Mouse (Mus musculus) forebrain, postnatal 0 days (tissue): Measurements from ENCODE around the gene Gabarap. TPM values are rescaled to one million over a fixed set of nuclear protein-coding genes. Genes with fewer than 3 reads are reported as not detected.
A peak's percentile ranks its signal among the peaks of the same experiment; 100 is the strongest.

Experiments used
- ATAC-seq: fragments of 200-750 bp; cut with Nextera tagmentation; 2 replicates; pipeline ENCODE4 v1.8.0; 2017; ENCODE audit warnings: mild to moderate bottlenecking, moderate library complexity
- DNase-seq: peaks from one replicate; pipeline ENCODE4 v3.0.0-alpha.2; 2015
- H3K27ac ChIP-seq: fragments of 300-500 bp; sonication (generic); 2 replicates; pipeline ENCODE4 v1.5.1; 2014; ENCODE audit warnings: low read depth, mild to moderate bottlenecking, antibody characterized with exemption, low read length, moderate library complexity, mixed read lengths
- H3K27me3 ChIP-seq: fragments of 300-500 bp; sonication (generic); 2 replicates; pipeline ENCODE4 v1.6.1; 2014; ENCODE audit warnings: mild to moderate bottlenecking, low read length, mixed read lengths; ENCODE audit not compliant: insufficient read depth
- H3K36me3 ChIP-seq: fragments of 300-500 bp; sonication (generic); 2 replicates; pipeline ENCODE4 v1.6.1; 2014; ENCODE audit warnings: mild to moderate bottlenecking, moderate library complexity; ENCODE audit not compliant: insufficient read depth
- H3K4me1 ChIP-seq: fragments of 300-500 bp; sonication (generic); 2 replicates; pipeline ENCODE4 v1.6.1; 2014; ENCODE audit warnings: antibody characterized with exemption; ENCODE audit not compliant: insufficient read depth
- H3K4me2 ChIP-seq: fragments of 300-500 bp; sonication (generic); 2 replicates; pipeline ENCODE4 v1.6.1; 2014; ENCODE audit warnings: low read depth, mild to moderate bottlenecking, moderate library complexity
- H3K4me3 ChIP-seq: fragments of 300-500 bp; sonication (generic); 2 replicates; pipeline ENCODE4 v1.5.1; 2014; ENCODE audit warnings: low read depth, low read length, mixed read lengths
- H3K9ac ChIP-seq: fragments of 300-500 bp; sonication (generic); 2 replicates; pipeline ENCODE4 v1.6.1; 2014; ENCODE audit warnings: mild to moderate bottlenecking
- H3K9me3 ChIP-seq: fragments of 300-500 bp; sonication (generic); 2 replicates; pipeline ENCODE4 v1.6.1; 2016; ENCODE audit warnings: low read length
- CTCF ChIP-seq: sonication (generic); IDR thresholded peaks from 2 replicates; pipeline ENCODE4 v1.5.1; 2016; ENCODE audit warnings: antibody characterized with exemption, control low read depth, low read depth
- WGBS: fragments of 180-500 bp; shearing (Covaris S2); extraction: QIAGEN DNeasy Blood & Tissue Kit; methylation state at CpG from one replicate; pipeline ENCODE4 v1.1.7; 2014; 5-methylcytosine and 5-hydroxymethylcytosine counted together
- polyA plus RNA-seq: library from polyadenylated mRNA; unstranded; fragments of >200 nt; fragmentation: Nextera tagmentation; extraction: Ambion mirVana; gene quantifications from 2 replicates; pipeline ENCODE4 v1.2.1, GENCODE M21; 2015
- total RNA-seq: library from RNA; depleted of rRNA; stranded (reverse); fragments of >200 nt; gene quantifications from 2 replicates; pipeline ENCODE4 v1.2.3, GENCODE M21; 2014

Gene Gabarap
- total and polyA plus RNA-seq, 2 experiments from 2014 or later: 246 to 574 TPM

DNA sequence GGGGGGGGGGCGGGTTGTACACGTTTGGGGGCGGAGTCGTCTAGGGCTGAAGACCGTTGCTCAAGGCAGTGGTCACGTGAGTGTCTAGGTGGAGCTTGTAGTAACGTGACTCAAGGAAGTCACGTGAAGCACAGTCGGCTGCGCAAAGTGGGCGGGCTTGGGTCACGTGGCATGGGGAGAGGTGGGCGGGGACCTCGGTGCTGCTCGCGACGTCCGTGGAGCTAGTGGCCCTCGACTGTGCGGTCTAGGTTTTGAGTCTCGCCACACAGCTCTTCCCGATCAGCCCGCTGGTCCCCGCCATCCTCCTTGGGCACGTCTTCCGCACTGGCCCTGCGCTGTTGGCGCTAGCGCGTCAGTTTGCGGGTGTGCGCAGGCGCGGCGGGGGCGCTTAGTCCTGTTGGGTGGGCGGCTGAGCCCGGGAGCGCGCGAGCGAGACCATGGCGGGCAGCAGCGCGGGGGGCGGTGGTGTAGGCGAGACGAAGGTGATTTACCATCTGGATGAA lies 9.5 kb downstream of the Gabarap start, which contains the start of gene Dvl2:
Gene Dvl2, plus strand, starts transcription at position 200 of the 503 bp plus-strand sequence.
- Histone ChIP-seq H3K4me1 (peaks cover 26% of the 10 kb centered on the region), H3K9ac (peak within 1 kb of the TSS; percentile 77)
- under 1% methylated on average over 47 of the region's 48 CpGs for WGBS

DNA sequence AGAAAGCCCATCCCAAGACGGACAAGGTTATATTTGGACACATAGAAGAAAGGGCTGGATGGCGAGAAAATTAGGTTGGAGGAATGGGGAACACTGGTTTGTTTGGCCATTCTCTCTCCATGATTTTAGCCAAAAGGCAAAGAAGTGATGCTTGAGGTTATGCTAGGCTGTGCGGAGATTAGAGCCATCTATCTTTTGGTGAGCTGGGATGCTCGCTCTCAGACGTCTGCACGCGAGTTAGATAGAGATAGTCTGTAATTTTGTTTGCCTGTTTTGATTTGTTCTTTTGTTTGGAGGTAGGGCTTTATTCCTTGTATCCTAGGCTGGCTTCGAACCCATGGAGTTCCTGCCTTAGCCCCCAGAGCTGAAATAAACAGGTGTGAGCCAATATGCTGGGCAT lies 10.2 kb downstream of the Gabarap start:
- Histone ChIP-seq H3K4me1 (peaks cover 26% of the 10 kb centered on the region), H3K9ac (peak overlapping the region; percentile 77), H3K27me3 (no peaks in the 10 kb centered on the region), H3K27ac (peak overlapping the region; percentile 97), H3K36me3 (peaks cover 35% of the 10 kb centered on the region), H3K4me2 (peak overlapping the region; percentile 74), H3K4me3 (peak overlapping the region; percentile 74), H3K9me3 (no peaks in the 10 kb centered on the region)
- ATAC-seq (no peak), DNase-seq (no peak)
- 12% methylated on average over 8 of the region's 8 CpGs for WGBS
- no peak for TF ChIP-seq CTCF

More for the DNA sequence above, 9.5 kb downstream of the Gabarap start, which contains the start of gene Dvl2:
- peaks cover 27% of the 10 kb centered on the region for H3K36me3 ChIP-seq
- ATAC-seq: peak; percentile 81
- no peaks in the 10 kb centered on the region for H3K9me3 ChIP-seq
- H3K4me3 ChIP-seq: peak within 1 kb of the TSS; percentile 74
- H3K4me2 ChIP-seq: peak within 1 kb of the TSS; percentile 74
- H3K27me3 ChIP-seq: no peaks in the 10 kb centered on the region
- peak within 1 kb of the TSS; percentile 97 for H3K27ac ChIP-seq
- no peak; the same call in 1 of the 2 replicates for TF ChIP-seq CTCF
- DNase-seq: peak; percentile 97

DNA sequence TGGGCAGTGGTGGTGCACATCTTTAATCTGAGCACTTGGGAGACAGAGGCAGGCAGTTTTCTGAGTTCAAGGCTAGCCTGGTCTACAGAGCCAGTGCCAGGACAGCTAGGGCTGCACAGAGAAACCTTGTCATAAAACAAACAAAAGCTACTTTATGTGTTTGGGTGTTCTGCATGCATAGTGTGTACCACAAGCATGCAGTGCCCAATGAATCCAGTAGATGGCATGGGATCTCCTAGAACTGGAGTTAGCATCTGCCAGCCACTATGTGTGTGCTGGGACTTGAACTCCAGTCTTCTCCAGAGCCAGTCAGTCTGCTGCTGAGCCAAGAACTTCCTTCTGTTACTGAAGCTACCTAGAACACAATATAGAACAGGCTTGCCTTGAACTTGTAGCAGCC lies 10.9 kb downstream of the Gabarap start:
- DNase-seq (peak; percentile 57), ATAC-seq (no peak)
- TF ChIP-seq CTCF: peak; percentile 75
- H3K4me3 ChIP-seq: peak overlapping the region; percentile 74
- no peaks in the 10 kb centered on the region for H3K9me3 ChIP-seq
- H3K4me2 ChIP-seq: peak overlapping the region; percentile 74
- H3K4me1 ChIP-seq: peaks cover 26% of the 10 kb centered on the region
- H3K36me3 ChIP-seq: peaks cover 41% of the 10 kb centered on the region
- H3K27me3 ChIP-seq: no peaks in the 10 kb centered on the region
- H3K9ac ChIP-seq: peak overlapping the region; percentile 77; the same call in 1 of the 2 replicates
- no peak overlapping the region for H3K27ac ChIP-seq

DNA sequence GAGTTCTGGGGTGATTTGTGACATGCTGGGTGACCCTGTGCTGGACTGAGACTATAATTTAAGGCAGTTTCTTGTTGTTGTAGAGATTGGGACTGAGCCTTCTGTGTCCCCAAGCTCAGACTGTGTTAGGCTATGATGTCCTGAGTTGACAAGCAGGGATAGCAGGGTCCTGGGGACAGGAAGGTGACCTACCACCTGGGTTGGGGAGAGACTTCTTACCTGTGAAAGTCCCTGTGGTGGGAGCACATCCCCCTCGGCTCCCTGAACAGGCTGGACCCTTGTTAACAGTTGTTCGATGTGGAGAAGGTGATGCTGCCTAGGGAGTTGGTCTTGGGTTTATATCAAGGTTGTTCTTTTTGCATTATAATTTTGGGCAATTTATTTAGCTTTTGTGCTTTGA lies 11.5 kb downstream of the Gabarap start:
- no peak overlapping the region; the same call in 1 of the 2 replicates for H3K9ac ChIP-seq
- peaks cover 47% of the 10 kb centered on the region for H3K36me3 ChIP-seq
- peaks cover 25% of the 10 kb centered on the region for H3K4me1 ChIP-seq

DNA sequence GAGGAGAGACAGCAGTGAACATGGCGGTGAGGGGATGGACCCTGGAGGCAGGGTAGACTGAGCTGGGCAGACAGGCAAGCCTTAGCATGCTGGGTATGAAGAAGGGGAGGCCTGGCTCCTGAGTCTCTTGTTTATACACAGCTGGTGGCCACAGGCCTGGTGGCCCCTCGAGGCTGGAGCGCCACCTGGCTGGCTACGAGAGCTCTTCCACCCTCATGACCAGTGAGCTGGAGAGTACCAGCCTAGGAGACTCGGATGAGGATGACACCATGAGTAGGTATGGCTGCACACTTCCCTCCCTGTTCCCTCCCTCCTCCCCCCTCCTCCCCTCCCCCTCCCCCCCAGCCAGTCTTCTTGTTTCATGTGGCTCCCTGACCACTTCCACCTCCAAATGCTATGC lies 14.6 kb downstream of the Gabarap start:
- Histone ChIP-seq H3K27ac (no peak overlapping the region), H3K4me1 (peaks cover 17% of the 10 kb centered on the region; the same call in 1 of the 2 replicates), H3K9me3 (no peaks in the 10 kb centered on the region), H3K27me3 (no peaks in the 10 kb centered on the region), H3K36me3 (peaks cover 58% of the 10 kb centered on the region), H3K4me2 (no peak overlapping the region), H3K9ac (no peak overlapping the region), H3K4me3 (no peak overlapping the region)
- DNase-seq: no peak
- no peak for ATAC-seq
- peak; percentile 40 for TF ChIP-seq CTCF
- WGBS: 51% methylated on average over 5 of the region's 5 CpGs

More for the DNA sequence above, 11.5 kb downstream of the Gabarap start:
- no peak for DNase-seq
- H3K27ac ChIP-seq: no peak overlapping the region
- no peak for ATAC-seq
- 88% methylated on average over 2 of the region's 2 CpGs for WGBS
- TF ChIP-seq CTCF: no peak
- H3K9me3 ChIP-seq: no peaks in the 10 kb centered on the region
- 0 out of 2 replicates have a peak overlapping the region, but pooled peaks have one; percentile 7 for H3K4me3 ChIP-seq
- H3K4me2 ChIP-seq: peak overlapping the region; percentile 74
- no peaks in the 10 kb centered on the region for H3K27me3 ChIP-seq

DNA sequence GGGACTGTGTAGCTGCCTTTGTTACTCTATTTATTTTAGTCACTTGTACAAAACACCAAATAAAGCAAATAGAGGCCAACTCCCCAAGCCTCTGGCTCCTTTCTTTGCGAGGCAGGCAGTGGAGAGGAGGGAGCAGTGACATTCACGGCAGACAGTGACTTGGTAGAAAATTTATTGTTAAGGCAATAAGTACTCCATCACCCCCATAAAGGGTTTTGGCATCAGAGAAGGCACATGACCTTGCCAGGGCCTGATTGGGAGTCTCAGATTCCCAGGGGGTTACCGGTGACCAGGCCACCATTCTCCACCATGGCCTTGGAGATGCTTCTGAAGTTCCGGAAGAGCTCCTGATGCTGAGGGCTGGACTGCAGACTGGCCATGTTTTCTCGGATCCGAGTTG lies 19.1 kb downstream of the Gabarap start:
- H3K4me3 ChIP-seq: no peak overlapping the region
- 83% methylated on average over 6 of the region's 6 CpGs for WGBS
- H3K4me1 ChIP-seq: peaks cover 7% of the 10 kb centered on the region; the same call in 1 of the 2 replicates
- H3K27ac ChIP-seq: no peak overlapping the region
- no peak for DNase-seq
- H3K4me2 ChIP-seq: no peak overlapping the region
- H3K9me3 ChIP-seq: no peaks in the 10 kb centered on the region
- TF ChIP-seq CTCF: no peak
- H3K9ac ChIP-seq: no peak overlapping the region
- ATAC-seq: no peak
- peaks cover 83% of the 10 kb centered on the region for H3K36me3 ChIP-seq
- no peaks in the 10 kb centered on the region for H3K27me3 ChIP-seq

DNA sequence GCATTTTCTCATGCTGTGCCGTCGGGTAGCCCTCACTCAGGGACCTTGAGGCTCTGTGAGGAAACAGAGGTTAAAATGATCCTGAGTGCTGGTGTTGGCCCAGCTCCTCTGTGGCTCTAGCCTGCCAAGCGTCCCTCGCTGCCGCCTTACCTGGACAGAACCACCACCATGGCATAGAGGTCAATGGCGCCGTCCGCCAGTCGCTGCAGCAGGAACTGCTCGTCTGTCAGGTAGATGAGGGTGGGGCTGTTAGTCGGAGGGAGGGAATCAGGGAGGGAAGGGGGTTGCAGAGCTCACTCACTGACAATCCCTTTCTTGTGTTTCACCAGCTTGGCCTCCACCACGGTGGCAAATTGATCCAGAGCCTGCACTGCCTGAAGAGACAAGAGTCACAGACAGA lies 19.6 kb downstream of the Gabarap start:
- 93% methylated on average over 12 of the region's 12 CpGs for WGBS
- no peaks in the 10 kb centered on the region for H3K9me3 ChIP-seq
- H3K4me1 ChIP-seq: peaks cover 7% of the 10 kb centered on the region; the same call in 1 of the 2 replicates
- no peak overlapping the region for H3K9ac ChIP-seq
- no peak overlapping the region for H3K4me2 ChIP-seq
- H3K27ac ChIP-seq: no peak overlapping the region
- DNase-seq: no peak
- no peak overlapping the region for H3K4me3 ChIP-seq
- no peak for ATAC-seq
- peaks cover 78% of the 10 kb centered on the region for H3K36me3 ChIP-seq
- H3K27me3 ChIP-seq: no peaks in the 10 kb centered on the region
- TF ChIP-seq CTCF: no peak
